8 mouse cellular contexts compared by ENCODE assay signal in the genomic region with DNA sequence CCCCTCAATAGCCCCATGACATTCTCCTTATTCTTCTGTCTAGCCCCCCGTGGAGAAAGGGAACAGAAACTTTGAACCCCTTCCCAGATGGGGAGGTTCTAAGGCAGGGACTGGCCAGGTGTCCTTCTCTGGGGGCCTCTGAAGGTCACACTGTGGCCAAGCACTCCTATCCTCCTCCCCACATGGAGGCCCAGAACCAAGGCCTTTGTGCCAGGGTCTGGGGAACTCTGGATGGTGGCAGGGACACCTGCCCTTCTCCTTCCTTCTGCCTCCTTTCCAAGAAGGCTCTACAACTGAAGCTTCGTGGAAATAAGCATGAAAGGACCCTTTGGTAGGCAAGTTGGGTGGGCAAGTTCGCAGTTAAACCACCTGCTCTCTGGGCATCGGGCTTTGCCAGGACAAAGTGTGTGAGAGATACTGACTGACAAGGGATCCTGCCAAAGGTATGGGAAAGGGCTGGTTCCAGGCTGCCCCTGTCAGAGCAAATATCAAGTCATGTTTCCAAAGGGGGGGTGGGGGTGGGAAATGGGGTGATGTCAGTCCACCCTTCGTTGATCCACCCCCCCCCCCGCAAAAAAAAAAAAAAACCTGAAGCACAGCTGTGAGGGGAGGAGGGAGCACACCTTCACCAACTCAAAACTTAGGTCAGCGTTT. TPM values are rescaled to one million over a fixed set of nuclear protein-coding genes. Genes with fewer than 3 reads are reported as not detected.
A peak's percentile ranks its signal among the peaks of the same experiment; 100 is the strongest.
DNase-seq lines count a peak whose midpoint lies in the region; ATAC-seq and TF ChIP-seq lines count a peak whose summit lies in the region.

No protein-coding gene starts in this region.

- intact Hi-C loops in heart, adult 2 months (cut with DNase I): loop anchor here (5.0 kb wide), 4 partner anchors 72 to 457 kb away; partner anchors contain the start of gene Hsp90ab1
- intact Hi-C loops in heart, postnatal 36 days (cut with DNase I): loop anchor here (5.0 to 10.0 kb wide), 3 partner anchors 72 to 445 kb away; no protein-coding TSS in a partner anchor
- intact Hi-C loops in left cerebral cortex, postnatal 4 days (cut with DNase I): loop anchor here (10.0 kb wide), 1 partner anchor 105 kb away; no protein-coding TSS in a partner anchor

- H3K36me3 ChIP-seq in heart, adult 2 months (ENCODE audit: control insufficient read depth, insufficient read depth, low read length): 0 out of 2 replicates have a peak, but pooled peaks cover 2% of the 10 kb centered on the region
- peaks cover 32% of the 10 kb centered on the region for H3K36me3 ChIP-seq in embryonic facial prominence, embryonic 10.5 days (replicated peaks)
- 0 out of 2 replicates have a peak, but pooled peaks cover 3% of the 10 kb centered on the region for H3K36me3 ChIP-seq in hindbrain, embryonic 15.5 days
- H3K36me3 ChIP-seq in macrophage (ENCODE audit: inconsistent target): peaks cover 27% of the 10 kb centered on the region

- DNase-seq in heart, adult 2 months: peak; percentile 40 to 44
- DNase-seq in heart, postnatal 36 days: no peak
- DNase-seq in embryonic facial prominence, embryonic 10.5 days (ENCODE audit: low spot score): peak; percentile 24
- no peak for DNase-seq in frontal cortex, postnatal 10 days (ENCODE audit: low spot score in 2 of 2)
- DNase-seq in thymus, postnatal 4 days: no peak
- no peak for DNase-seq in left cerebral cortex, postnatal 4 days

- peak overlapping the region; percentile 72 for H3K4me2 ChIP-seq in hindbrain, embryonic 15.5 days

- ATAC-seq in hindbrain, embryonic 15.5 days (ENCODE audit: low FRiP score, low read depth): no peak

- no peak for TF ChIP-seq CTCF in heart, adult 2 months (IDR thresholded peaks at IDR 0.05)

- H3K9me3 ChIP-seq in embryonic facial prominence, embryonic 10.5 days: no peaks in the 10 kb centered on the region
- H3K9me3 ChIP-seq in hindbrain, embryonic 15.5 days: no peaks in the 10 kb centered on the region

- peak overlapping the region; percentile 81 for H3K9ac ChIP-seq in heart, adult 2 months (ENCODE audit: low read depth, low read length)
- peak overlapping the region; percentile 96 for H3K9ac ChIP-seq in hindbrain, embryonic 15.5 days

- WGBS in heart, adult 2 months: 25% methylated on average over 7 of the region's 7 CpGs
- WGBS in embryonic facial prominence, embryonic 10.5 days: 16% methylated on average over 7 of the region's 7 CpGs
- WGBS in hindbrain, embryonic 15.5 days: 8% methylated on average over 7 of the region's 7 CpGs
- 51% methylated on average over 6 of the region's 7 CpGs for WGBS in macrophage (ENCODE audit: missing documents)

- H3K27me3 ChIP-seq in heart, adult 2 months (ENCODE audit: control insufficient read depth, insufficient read depth, low read length): no peaks in the 10 kb centered on the region
- peaks cover 15% of the 10 kb centered on the region for H3K27me3 ChIP-seq in embryonic facial prominence, embryonic 10.5 days (replicated peaks; ENCODE audit: low read depth, poor library complexity, severe bottlenecking)
- H3K27me3 ChIP-seq in hindbrain, embryonic 15.5 days: no peaks in the 10 kb centered on the region

- H3K27ac ChIP-seq in heart, adult 2 months: peak overlapping the region; percentile 96
- peak overlapping the region; percentile 98 for H3K27ac ChIP-seq in embryonic facial prominence, embryonic 10.5 days (replicated peaks)
- H3K27ac ChIP-seq in hindbrain, embryonic 15.5 days (replicated peaks): peak overlapping the region; percentile 85
- H3K27ac ChIP-seq in macrophage: peak overlapping the region; percentile 17; the same call in 1 of the 2 replicates

- peaks cover 8% of the 10 kb centered on the region for H3K4me1 ChIP-seq in heart, adult 2 months (ENCODE audit: control insufficient read depth, insufficient read depth, low read length)
- H3K4me1 ChIP-seq in embryonic facial prominence, embryonic 10.5 days: peaks cover 77% of the 10 kb centered on the region
- peaks cover 62% of the 10 kb centered on the region for H3K4me1 ChIP-seq in hindbrain, embryonic 15.5 days (replicated peaks)

- no peaks in the 10 kb centered on the region for H3K79me2 ChIP-seq in heart, adult 2 months (replicated peaks; ENCODE audit: control insufficient read depth, insufficient read depth, low read length)
- peaks cover 39% of the 10 kb centered on the region; the same call in 1 of the 2 replicates for H3K79me2 ChIP-seq in macrophage (ENCODE audit: inconsistent target)

- TF ChIP-seq EP300 in heart, adult 2 months (IDR thresholded peaks at IDR 0.05; ENCODE audit: insufficient read depth, low read depth, low read length): no peak

- TF ChIP-seq POLR2A in heart, adult 2 months (IDR thresholded peaks at IDR 0.05; ENCODE audit: insufficient read depth, low read depth, low read length): 0 out of 2 replicates have a peak, but pooled peaks have one; percentile 17

- H3K4me3 ChIP-seq in heart, adult 2 months: peak overlapping the region; percentile 78
- peak overlapping the region; percentile 83 for H3K4me3 ChIP-seq in embryonic facial prominence, embryonic 10.5 days
- H3K4me3 ChIP-seq in hindbrain, embryonic 15.5 days: peak overlapping the region; percentile 80
- H3K4me3 ChIP-seq in macrophage (ENCODE audit: inconsistent target): peak overlapping the region; percentile 60

RNA-seq across cellular contexts. Expression of gene Vegfa, which starts 2.5 kb away (rescaled TPM):
- 100 to 1,000 TPM; 207 to 328 TPM for total RNA-seq in heart, adult 2 months (2021)
- 384 and 618 TPM in 2 replicates for polyA plus RNA-seq in heart, adult 2 months (2012; rRNA removed)
- 100 to 1,000 TPM; 203 to 277 TPM for total RNA-seq in heart, postnatal 36 days (2021)
- 2.1 and 2.3 TPM in 2 replicates for polyA plus RNA-seq in embryonic facial prominence, embryonic 10.5 days (2016; fragmentation: Nextera tagmentation; extraction: Ambion mirVana)
- polyA plus RNA-seq in hindbrain, embryonic 15.5 days (2015; fragmentation: Nextera tagmentation; extraction: Ambion mirVana): 4.4 and 4.6 TPM in 2 replicates
- total RNA-seq in macrophage (2018; cell fraction: chromatin; rRNA removed): 1,000 to 10,000 TPM in 4 of 26 experiments, 100 to 1,000 TPM in 22; 104 to 2,020 (median 341) TPM
- 100 to 1,000 TPM in 9 of 26 experiments, 10 to 100 TPM in 17; 11.4 to 340 (median 64.7) TPM for total RNA-seq in macrophage (2018; cell fraction: cytosol; rRNA removed)
- total RNA-seq in macrophage (2018; cell fraction: nucleus; rRNA removed): 1,000 to 10,000 TPM in 2 of 26 experiments, 100 to 1,000 TPM in 23, 10 to 100 TPM in 1; 57.3 to 1,113 (median 252) TPM
- 22.8 to 80.7 TPM (median 68.8 TPM) in 3 replicates for polyA plus RNA-seq in macrophage (2018)
- 10 to 100 TPM; 77.7 to 94.5 TPM for total RNA-seq in left cerebral cortex, postnatal 4 days (2021)

Comparison
In these comparisons a context has a peak if more than half of its experiments do, and no peak if none do; other contexts are left out.
1. DNase-seq: peak in heart, adult 2 months (2 of 2) and embryonic facial prominence, embryonic 10.5 days (single experiment); none in heart, postnatal 36 days (0 of 2), frontal cortex, postnatal 10 days (0 of 2), thymus, postnatal 4 days (single experiment) and left cerebral cortex, postnatal 4 days (single experiment).
2. H3K27ac ChIP-seq: peak in every context shown above with its lines; median percentile 98 in embryonic facial prominence, embryonic 10.5 days; 96 in heart, adult 2 months; 85 in hindbrain, embryonic 15.5 days; 17 in macrophage.
3. Peak in every context shown above with its lines, with median percentiles within 50 percentile points of each other: H3K4me3 ChIP-seq.